In the genomic region with DNA sequence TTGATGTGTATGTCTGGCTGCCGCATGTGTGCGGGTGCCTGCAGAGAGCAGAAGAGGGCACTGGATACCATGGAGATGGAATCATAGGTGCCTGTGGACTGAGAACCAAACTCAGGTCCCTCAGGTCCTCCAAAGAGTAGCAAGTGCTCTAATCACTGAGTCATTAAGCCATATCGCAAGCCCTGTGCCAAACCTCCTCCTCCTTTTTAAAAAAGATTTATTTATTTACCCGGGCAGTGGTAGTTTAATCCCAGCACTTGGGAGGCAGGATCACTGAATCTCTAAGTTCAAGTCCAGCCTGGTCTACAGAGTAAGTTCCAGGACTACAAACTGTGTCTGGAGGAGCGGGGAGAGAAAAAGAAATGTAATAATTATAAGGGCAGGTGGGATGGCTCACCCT, we compare ENCODE assay signal across 21 mouse cellular contexts. TPM values are rescaled to one million over a fixed set of nuclear protein-coding genes. Genes with fewer than 3 reads are reported as not detected.
DNase-seq lines count a peak whose midpoint lies in the region; ATAC-seq and TF ChIP-seq lines count a peak whose summit lies in the region.
"Had no signal": no experiment of that assay in that cellular context is flagged by ENCODE, and none has a peak within 500 bp of the region (broad histone marks: within the 10 kb centered on the region; RNA-seq: fewer than 3 reads in every experiment).

No protein-coding gene starts in this region.

- TF ChIP-seq CTCF in midbrain, postnatal 0 days (IDR thresholded peaks at IDR 0.05) = no peak

- no peak overlapping the region for H3K27ac ChIP-seq in midbrain, embryonic 11.5 days (ENCODE audit: low read depth, low read length)
- H3K27ac ChIP-seq in midbrain, postnatal 0 days (ENCODE audit: low read depth, low read length) = no peak overlapping the region

- H3K4me1 ChIP-seq in midbrain, embryonic 11.5 days (ENCODE audit: control insufficient read depth, insufficient read depth, low read length) = peaks cover 8% of the 10 kb centered on the region
- H3K4me1 ChIP-seq in midbrain, postnatal 0 days (ENCODE audit: insufficient read depth, low read length) = peaks cover 5% of the 10 kb centered on the region; the same call in 1 of the 2 replicates

- WGBS in midbrain, embryonic 11.5 days = 93% methylated on average over 5 of the region's 5 CpGs
- WGBS in midbrain, postnatal 0 days = 93% methylated on average over 5 of the region's 5 CpGs

- no peaks in the 10 kb centered on the region for H3K27me3 ChIP-seq in midbrain, embryonic 11.5 days (ENCODE audit: control insufficient read depth, insufficient read depth, low read length)
- no peaks in the 10 kb centered on the region for H3K27me3 ChIP-seq in midbrain, postnatal 0 days (ENCODE audit: insufficient read depth, low read length)
- H3K27me3 ChIP-seq: CH12.LX, Patski had no signal

- H3K4me2 ChIP-seq in midbrain, embryonic 11.5 days = no peak overlapping the region
- H3K4me2 ChIP-seq in midbrain, postnatal 0 days (ENCODE audit: low read depth, low read length, poor library complexity, severe bottlenecking) = no peak overlapping the region

- DNase-seq in heart, adult 11 months = peak; percentile 65
- no peak for DNase-seq in heart, postnatal 4 days
- peak; percentile 56 for DNase-seq in midbrain, embryonic 11.5 days (ENCODE audit: low spot score, missing footprints)
- DNase-seq in midbrain, postnatal 0 days (ENCODE audit: low spot score) = no peak
- DNase-seq: adrenal gland, adult 2 months; adrenal gland, adult 8-10 months; adrenal gland, postnatal 10 days; adrenal gland, postnatal 14 days; adrenal gland, postnatal 25 days; adrenal gland, postnatal 36 days; B cell, adult 2 months; cerebellum, adult 11 months; cerebellum, adult 11-12 months; cerebellum, adult 18-20 months had no signal

- peaks cover 14% of the 10 kb centered on the region for H3K36me3 ChIP-seq in midbrain, embryonic 11.5 days (ENCODE audit: control insufficient read depth, insufficient read depth, low read length)
- H3K36me3 ChIP-seq in midbrain, postnatal 0 days (ENCODE audit: insufficient read depth, low read length) = peaks cover 40% of the 10 kb centered on the region

- H3K9me3 ChIP-seq in midbrain, embryonic 11.5 days (ENCODE audit: control insufficient read depth, low read length) = no peaks in the 10 kb centered on the region
- no peaks in the 10 kb centered on the region for H3K9me3 ChIP-seq in midbrain, postnatal 0 days (ENCODE audit: low read length)
- H3K9me3 ChIP-seq: G1E had no signal

- no peak for ATAC-seq in midbrain, embryonic 11.5 days (ENCODE audit: low FRiP score)
- ATAC-seq in midbrain, postnatal 0 days (ENCODE audit: low FRiP score) = no peak
- ATAC-seq: activated CD4-positive, CD25-positive, alpha-beta regulatory T cell, adult 4 months; CD4-positive, CD25-positive, alpha-beta regulatory T cell, adult 4 months; Patski had no signal

- no peak overlapping the region for H3K4me3 ChIP-seq in midbrain, embryonic 11.5 days (ENCODE audit: low read depth, low read length)
- no peak overlapping the region for H3K4me3 ChIP-seq in midbrain, postnatal 0 days (ENCODE audit: low read depth, low read length)

- no peak overlapping the region for H3K9ac ChIP-seq in midbrain, embryonic 11.5 days (ENCODE audit: low read length)
- no peak overlapping the region for H3K9ac ChIP-seq in midbrain, postnatal 0 days (replicated peaks; ENCODE audit: low read length, poor library complexity, severe bottlenecking)

RNA-seq across cellular contexts. Expression of a gene that starts 2.5 kb away (rescaled TPM):
- total RNA-seq in heart, postnatal 4 days (2021) = 10 to 100 TPM; 19.7 TPM
- 7.7 and 8.0 TPM in 2 replicates for polyA plus RNA-seq in midbrain, embryonic 11.5 days (2014; fragmentation: Nextera tagmentation; extraction: Ambion mirVana)
- 23.2 and 31.6 TPM in 2 replicates for total RNA-seq in midbrain, postnatal 0 days (2014; rRNA removed)
- 7.7 and 9.9 TPM in 2 replicates for polyA plus RNA-seq in midbrain, postnatal 0 days (2015; fragmentation: Nextera tagmentation; extraction: Ambion mirVana)

RNA-seq across cellular contexts. Expression of a gene that starts 21.1 kb away (rescaled TPM):
- 1 to 10 TPM in 1 of 2 experiments, under 1 TPM in 1; 0.95 to 2.4 TPM for total RNA-seq in heart, postnatal 4 days (2021)
- 1.9 and 4.0 TPM in 2 replicates for polyA plus RNA-seq in midbrain, embryonic 11.5 days (2014; fragmentation: Nextera tagmentation; extraction: Ambion mirVana)
- total RNA-seq in midbrain, postnatal 0 days (2014; rRNA removed) = 5.4 TPM in 1 of 2 replicates, not detected in the other
- 1.2 and 1.8 TPM in 2 replicates for polyA plus RNA-seq in midbrain, postnatal 0 days (2015; fragmentation: Nextera tagmentation; extraction: Ambion mirVana)

RNA-seq across cellular contexts. Expression of a gene that starts 24.1 kb away (rescaled TPM):
- 10 to 100 TPM; 23.4 to 24.5 TPM for total RNA-seq in heart, postnatal 4 days (2021)
- 66.4 and 71.5 TPM in 2 replicates for polyA plus RNA-seq in midbrain, embryonic 11.5 days (2014; fragmentation: Nextera tagmentation; extraction: Ambion mirVana)
- total RNA-seq in midbrain, postnatal 0 days (2014; rRNA removed) = 21.7 and 22.5 TPM in 2 replicates
- polyA plus RNA-seq in midbrain, postnatal 0 days (2015; fragmentation: Nextera tagmentation; extraction: Ambion mirVana) = 20.7 and 25.9 TPM in 2 replicates

RNA-seq across cellular contexts. Expression of a gene that starts 36.4 kb away (rescaled TPM):
- 100 to 1,000 TPM; 316 to 330 TPM for total RNA-seq in heart, postnatal 4 days (2021)
- polyA plus RNA-seq in midbrain, embryonic 11.5 days (2014; fragmentation: Nextera tagmentation; extraction: Ambion mirVana) = 1,266 and 1,289 TPM in 2 replicates
- total RNA-seq in midbrain, postnatal 0 days (2014; rRNA removed) = 178 and 197 TPM in 2 replicates
- polyA plus RNA-seq in midbrain, postnatal 0 days (2015; fragmentation: Nextera tagmentation; extraction: Ambion mirVana) = 550 and 577 TPM in 2 replicates

RNA-seq across cellular contexts. Expression of a gene that starts 36.6 kb away (rescaled TPM):
- 1 to 10 TPM in 1 of 2 experiments, under 1 TPM in 1; 0.64 to 1.1 TPM for total RNA-seq in heart, postnatal 4 days (2021)
- polyA plus RNA-seq in midbrain, embryonic 11.5 days (2014; fragmentation: Nextera tagmentation; extraction: Ambion mirVana) = 1.8 and 2.5 TPM in 2 replicates
- total RNA-seq in midbrain, postnatal 0 days (2014; rRNA removed) = 1.7 TPM in 1 of 2 replicates, not detected in the other
- polyA plus RNA-seq in midbrain, postnatal 0 days (2015; fragmentation: Nextera tagmentation; extraction: Ambion mirVana) = not detected in 2 replicates
- total RNA-seq: adrenal gland, postnatal 25 days; adrenal gland, postnatal 36 days; CH12.LX; ES-E14 had no signal
- polyA plus RNA-seq: activated CD4-positive, CD25-positive, alpha-beta regulatory T cell, adult 4 months; C2C12; CD4-positive, CD25-positive, alpha-beta regulatory T cell, adult 4 months; Patski had no signal

Comparison
In these comparisons a context has a peak if more than half of its experiments do, and no peak if none do; other contexts are left out.
1. DNase-seq: peak in heart, adult 11 months (single experiment) and midbrain, embryonic 11.5 days (single experiment); none in heart, postnatal 4 days (single experiment) and midbrain, postnatal 0 days (single experiment).